ENCODE assay signal across 10 mouse cellular contexts in genomic region chr4:46086718-46087426, GRCm38 (mm10). TPM values are rescaled to one million over a fixed set of nuclear protein-coding genes. Genes with fewer than 3 reads are reported as not detected.
DNase-seq lines count a peak whose midpoint lies in the region; ATAC-seq and TF ChIP-seq lines count a peak whose summit lies in the region.
"Had no signal": no experiment of that assay in that cellular context is flagged by ENCODE, and none has a peak within 500 bp of the region (broad histone marks: within the 10 kb centered on the region; RNA-seq: fewer than 3 reads in every experiment).

No protein-coding gene starts in this region.

- 0 out of 2 replicates have a peak overlapping the region, but pooled peaks have one; percentile 12 for H3K4me2 ChIP-seq in kidney, embryonic 15.5 days
- no peak overlapping the region for H3K4me2 ChIP-seq in stomach, postnatal 0 days (replicated peaks; ENCODE audit: low read depth)
- H3K4me2 ChIP-seq: neural tube, embryonic 15.5 days had no signal

- H3K9me3 ChIP-seq in kidney, embryonic 15.5 days (replicated peaks), result no peaks in the 10 kb centered on the region
- no peaks in the 10 kb centered on the region for H3K9me3 ChIP-seq in stomach, postnatal 0 days (ENCODE audit: control insufficient read depth, low read length)
- H3K9me3 ChIP-seq: neural tube, embryonic 15.5 days had no signal

- no peak for ATAC-seq in kidney, embryonic 15.5 days (replicated peaks; ENCODE audit: low FRiP score)
- ATAC-seq in stomach, postnatal 0 days (ENCODE audit: low FRiP score, low TSS enrichment), result peak; percentile 33; the same call in 1 of the 2 replicates

- H3K27ac ChIP-seq in kidney, embryonic 15.5 days, result 0 out of 2 replicates have a peak overlapping the region, but pooled peaks have one; percentile 22
- H3K27ac ChIP-seq in stomach, postnatal 0 days (replicated peaks), result no peak overlapping the region
- H3K27ac ChIP-seq: neural tube, embryonic 15.5 days had no signal

- peak; percentile 35 for DNase-seq in adrenal gland, postnatal 14 days
- no peak for DNase-seq in adrenal gland, adult 8-10 months
- DNase-seq in right cerebral cortex, adult 18-20 months, result peak; percentile 86
- DNase-seq in right cerebral cortex, postnatal 4 days, result no peak
- no peak for DNase-seq in stomach, postnatal 0 days (ENCODE audit: low spot score)
- no peak for DNase-seq in T-cell, adult 2 months (ENCODE audit: low spot score)
- DNase-seq in ovary, adult 18-20 months (ENCODE audit: low spot score), result no peak
- DNase-seq: liver had no signal

- TF ChIP-seq CTCF in stomach, postnatal 0 days (IDR thresholded peaks at IDR 0.05; ENCODE audit: low read depth), result no peak

- no peaks in the 10 kb centered on the region for H3K36me3 ChIP-seq in kidney, embryonic 15.5 days
- no peaks in the 10 kb centered on the region for H3K36me3 ChIP-seq in stomach, postnatal 0 days (ENCODE audit: control insufficient read depth, insufficient read depth, low read length)
- H3K36me3 ChIP-seq: neural tube, embryonic 15.5 days had no signal

- no peaks in the 10 kb centered on the region for H3K27me3 ChIP-seq in kidney, embryonic 15.5 days
- H3K27me3 ChIP-seq in stomach, postnatal 0 days (ENCODE audit: control insufficient read depth, insufficient read depth, low read length), result no peaks in the 10 kb centered on the region
- H3K27me3 ChIP-seq: neural tube, embryonic 15.5 days had no signal

- no peak overlapping the region for H3K9ac ChIP-seq in kidney, embryonic 15.5 days
- H3K9ac ChIP-seq in stomach, postnatal 0 days (ENCODE audit: low read length), result no peak overlapping the region
- H3K9ac ChIP-seq: neural tube, embryonic 15.5 days had no signal

- TF ChIP-seq EP300 in stomach, postnatal 0 days (optimal IDR thresholded peaks at IDR 0.05), result no peak

- peaks cover 35% of the 10 kb centered on the region for H3K4me1 ChIP-seq in kidney, embryonic 15.5 days
- no peaks in the 10 kb centered on the region for H3K4me1 ChIP-seq in stomach, postnatal 0 days (replicated peaks; ENCODE audit: control insufficient read depth, insufficient read depth)

- WGBS in kidney, embryonic 15.5 days, result 79% methylated on average over 18 of the region's 18 CpGs
- WGBS in stomach, postnatal 0 days, result 70% methylated on average over 18 of the region's 18 CpGs

- H3K4me3 ChIP-seq in kidney, embryonic 15.5 days (replicated peaks), result no peak overlapping the region
- H3K4me3 ChIP-seq in stomach, postnatal 0 days (ENCODE audit: low read depth, low read length), result no peak overlapping the region
- H3K4me3 ChIP-seq: neural tube, embryonic 15.5 days had no signal

RNA-seq across cellular contexts. Expression of gene Tmod1, which starts 48.1 kb away (rescaled TPM):
- total RNA-seq in adrenal gland, postnatal 14 days (2021), result 3.6 and 4.7 TPM in 2 replicates
- 10 to 100 TPM in 2 of 4 experiments, 1 to 10 TPM in 2; 4.5 to 14.8 (median 9.2) TPM for total RNA-seq in adrenal gland, adult 8-10 months (2022)
- 8.2 TPM in 2 replicates for polyA plus RNA-seq in kidney, embryonic 15.5 days (2015; fragmentation: Nextera tagmentation; extraction: Ambion mirVana)
- 3.2 and 3.4 TPM in 2 replicates for polyA plus RNA-seq in stomach, postnatal 0 days (2015; fragmentation: Nextera tagmentation; extraction: Ambion mirVana)

RNA-seq across cellular contexts. Expression of gene Ncbp1, which starts 51.5 kb away (rescaled TPM):
- 47.5 and 50.8 TPM in 2 replicates for total RNA-seq in adrenal gland, postnatal 14 days (2021)
- total RNA-seq in adrenal gland, adult 8-10 months (2022), result 10 to 100 TPM; 37.2 to 56.6 (median 43.4) TPM
- polyA plus RNA-seq in kidney, embryonic 15.5 days (2015; fragmentation: Nextera tagmentation; extraction: Ambion mirVana), result 85.7 and 88.3 TPM in 2 replicates
- polyA plus RNA-seq in stomach, postnatal 0 days (2015; fragmentation: Nextera tagmentation; extraction: Ambion mirVana), result 27.0 and 27.8 TPM in 2 replicates

RNA-seq across cellular contexts. Expression of gene Tstd2, which starts 51.6 kb away (rescaled TPM):
- total RNA-seq in adrenal gland, postnatal 14 days (2021), result 27.5 and 28.3 TPM in 2 replicates
- total RNA-seq in adrenal gland, adult 8-10 months (2022), result 10 to 100 TPM; 28.4 to 36.1 (median 33.0) TPM
- polyA plus RNA-seq in kidney, embryonic 15.5 days (2015; fragmentation: Nextera tagmentation; extraction: Ambion mirVana), result 53.7 and 55.6 TPM in 2 replicates
- 14.5 and 17.2 TPM in 2 replicates for polyA plus RNA-seq in stomach, postnatal 0 days (2015; fragmentation: Nextera tagmentation; extraction: Ambion mirVana)

Comparison
In these comparisons a context has a peak if more than half of its experiments do, and no peak if none do; other contexts are left out.
1. DNase-seq: peak in adrenal gland, postnatal 14 days (single experiment) and right cerebral cortex, adult 18-20 months (single experiment); none in adrenal gland, adult 8-10 months (single experiment), right cerebral cortex, postnatal 4 days (single experiment), stomach, postnatal 0 days (single experiment), T-cell, adult 2 months (single experiment) and ovary, adult 18-20 months (single experiment).